Mouse (Mus musculus) gastrocnemius, adult 18-20 months (tissue): ENCODE measurements around the gene Enkur. TPM values are rescaled to one million over a fixed set of nuclear protein-coding genes. Genes with fewer than 3 reads are reported as not detected.
A peak's percentile ranks its signal among the peaks of the same experiment; 100 is the strongest.
"Not testable (repeated sequence)": the region's sequence is repeated elsewhere in the genome, so short reads cannot be mapped to it uniquely, and the experiment has no call there.

Experiments used
- DNase-seq: peaks from one replicate; pipeline ENCODE4 v3.0.0; 2021; ENCODE audit warnings: low spot score
- long read RNA-seq, 2 experiments: library from polyadenylated mRNA; stranded (forward); transcript quantifications; one replicate each; pipeline ENCODE4 v2.0.0; 2021
- total RNA-seq, 2 experiments: library from RNA; stranded (reverse); gene quantifications; 2 replicates each; pipeline ENCODE4 v1.2.3; 2021

Enkur gene
- under 1 TPM; 0.28 to 0.50 TPM for total RNA-seq
- long read RNA-seq, experiment 1: 0 reads
- long read RNA-seq, experiment 2: 0 reads

- peak; percentile 99 for DNase-seq
Observed at GRCm38 (mm10) chr2:21204912-21205830, at the start of gene Enkur, which contains the start of gene Thnsl1. Gene Enkur (minus strand): TSS chr2:21205365. Gene Thnsl1 (plus strand): TSS chr2:21205724.

GRCm38 (mm10) chr2:21254308-21254707, 49.1 kb upstream of the Enkur start:
- no peak for DNase-seq

- no peak for DNase-seq
Observed at GRCm38 (mm10) chr2:21253644-21254043, 48.5 kb upstream of the Enkur start.

GRCm38 (mm10) chr2:21245477-21246102, 40.4 kb upstream of the Enkur start:
- DNase-seq: no peak

GRCm38 (mm10) chr2:21244986-21245385, 39.8 kb upstream of the Enkur start:
- DNase-seq: no peak

GRCm38 (mm10) chr2:21244104-21244503, 38.9 kb upstream of the Enkur start:
- DNase-seq: not testable (repeated sequence)

- DNase-seq: no peak
Observed at GRCm38 (mm10) chr2:21236846-21237245, 31.7 kb upstream of the Enkur start.

GRCm38 (mm10) chr2:21235844-21236386, 30.8 kb upstream of the Enkur start:
- no peak for DNase-seq

- DNase-seq: no peak
Observed at GRCm38 (mm10) chr2:21234871-21235648, 29.9 kb upstream of the Enkur start.

GRCm38 (mm10) chr2:21231147-21231546, 26.0 kb upstream of the Enkur start:
- DNase-seq: no peak

GRCm38 (mm10) chr2:21230276-21230675, 25.1 kb upstream of the Enkur start:
- DNase-seq: no peak

GRCm38 (mm10) chr2:21222453-21223384, 17.6 kb upstream of the Enkur start:
- DNase-seq: no peak

GRCm38 (mm10) chr2:21215284-21215683, 10.1 kb upstream of the Enkur start:
- no peak for DNase-seq

- no peak for DNase-seq
Observed at GRCm38 (mm10) chr2:21214322-21214721, 9.2 kb upstream of the Enkur start.

- DNase-seq: no peak
Observed at GRCm38 (mm10) chr2:21211361-21211760, 6.2 kb upstream of the Enkur start.

GRCm38 (mm10) chr2:21206278-21206677, 1.1 kb upstream of the Enkur start:
- no peak for DNase-seq

- DNase-seq: no peak
Observed at GRCm38 (mm10) chr2:21205831-21206159, 630 bp upstream of the Enkur start.

GRCm38 (mm10) chr2:21202754-21203153, 2.4 kb downstream of the Enkur start:
- DNase-seq: no peak

GRCm38 (mm10) chr2:21199051-21199450, 6.1 kb downstream of the Enkur start:
- DNase-seq: no peak

GRCm38 (mm10) chr2:21195233-21195632, 9.9 kb downstream of the Enkur start:
- no peak for DNase-seq
